Mouse (Mus musculus): Measurements from ENCODE around the gene Arl5c.

DNA sequence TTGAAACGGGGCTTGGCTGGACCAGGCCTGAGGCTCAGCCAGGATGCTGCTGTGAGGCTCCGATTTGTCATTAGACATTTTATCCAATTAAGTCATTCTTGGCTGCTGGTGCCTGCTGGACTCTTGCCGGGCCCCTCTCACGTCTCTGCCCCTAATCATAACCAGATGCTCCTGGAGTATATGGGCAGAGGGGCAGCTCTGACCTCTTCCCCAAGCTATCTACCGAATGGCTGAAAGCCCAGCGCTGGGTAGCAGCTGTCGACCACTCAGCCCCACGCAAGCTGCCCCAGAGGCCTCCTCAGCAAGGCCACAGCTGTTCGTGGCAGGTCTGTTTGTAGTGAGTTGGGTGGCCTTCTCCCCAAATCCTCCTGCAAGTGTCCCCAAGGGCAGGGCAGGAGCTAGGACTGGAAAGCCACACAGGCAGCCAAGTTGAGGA, 15.4 kb downstream of the Arl5c start:
- TF ChIP-seq TCF12 (IDR thresholded peaks at IDR 0.05; ENCODE audit: insufficient read depth, poor library complexity, severe bottlenecking) (peak; percentile 65), USF1 (IDR thresholded peaks at IDR 0.05; ENCODE audit: low read depth) (no peak), MAX (IDR thresholded peaks at IDR 0.05; ENCODE audit: low read depth) (no peak), POLR2A (IDR thresholded peaks at IDR 0.05; ENCODE audit: insufficient read length, low read depth) (no peak), REST (IDR thresholded peaks at IDR 0.05; ENCODE audit: insufficient read depth, insufficient read length) (no peak), TCF3 (IDR thresholded peaks at IDR 0.05; ENCODE audit: insufficient read length, low read depth) (peak; percentile 75)

All from myocyte (in vitro differentiated cells).